Mouse (Mus musculus): ENCODE measurements at regions not wholly inside any gene's neighbourhood (a gene's known extent, or its start where the extent isn't known, plus 50 kb on each side); places are given as distances from the start of the nearest gene placed in this dataset.

DNA sequence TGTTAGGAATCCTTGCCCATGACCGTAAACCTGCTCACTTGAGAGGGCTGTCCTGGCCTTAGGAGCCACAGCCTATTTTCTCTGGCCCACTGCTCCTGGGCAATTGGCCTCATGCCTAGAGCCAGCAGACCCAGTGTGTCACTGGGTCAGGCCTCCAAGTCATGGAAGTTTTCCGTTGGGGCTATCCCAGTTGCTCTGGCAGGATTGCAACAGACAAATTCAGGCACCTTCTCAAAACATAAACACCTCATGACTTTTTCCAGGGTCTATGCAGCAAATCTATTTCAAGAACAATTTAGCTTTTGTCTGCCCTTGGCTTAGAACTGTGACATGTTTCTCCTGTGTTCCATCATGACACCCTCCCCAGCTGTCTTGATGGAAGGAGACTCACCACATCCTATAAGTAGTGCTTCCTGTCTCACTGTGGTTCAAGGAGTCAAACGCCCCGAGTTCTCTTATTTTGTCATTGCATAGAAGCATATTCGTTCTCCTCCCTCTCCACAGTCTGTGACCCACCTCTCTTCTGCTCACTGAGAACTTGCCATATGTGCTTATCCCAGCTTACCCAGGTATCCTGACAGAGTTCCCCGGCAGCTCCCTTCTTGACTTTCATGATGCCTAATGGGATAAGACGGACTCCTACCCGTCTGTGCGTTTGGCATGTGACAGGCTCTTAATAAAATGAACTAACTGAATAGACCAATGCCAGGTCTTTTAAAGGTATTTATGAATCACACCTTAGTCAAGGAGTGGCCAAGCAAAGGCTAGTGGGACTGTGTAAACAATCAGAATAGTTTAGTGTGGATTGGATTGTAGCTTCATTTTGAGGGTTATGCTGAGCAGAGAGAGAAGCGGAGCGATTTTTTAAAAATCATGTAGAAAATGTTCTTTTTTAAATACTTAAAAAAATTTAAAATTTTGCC is 108.2 kb upstream of the Serp2 start:
- no peak for DNase-seq

DNA sequence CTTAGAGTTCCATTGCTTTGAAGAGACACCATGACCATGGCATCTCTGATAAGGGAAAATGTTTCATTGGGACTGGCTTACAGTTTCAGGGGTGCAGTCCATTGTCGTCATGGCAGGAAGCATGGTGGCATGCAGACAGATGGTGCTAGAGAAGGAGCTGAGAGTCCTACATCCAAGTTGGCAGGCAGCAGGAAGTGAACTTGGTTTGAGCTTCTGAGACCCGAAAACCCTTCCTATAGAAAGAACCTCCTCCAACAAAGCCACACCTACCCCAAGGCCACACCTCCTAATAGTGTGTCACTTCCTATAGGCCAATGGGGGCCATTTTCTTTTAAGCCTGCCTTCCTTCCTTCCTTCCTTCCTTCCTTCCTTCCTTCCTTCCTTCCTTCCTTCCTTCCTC is 107.1 kb upstream of the Serp2 start:
- no peak for DNase-seq

DNA sequence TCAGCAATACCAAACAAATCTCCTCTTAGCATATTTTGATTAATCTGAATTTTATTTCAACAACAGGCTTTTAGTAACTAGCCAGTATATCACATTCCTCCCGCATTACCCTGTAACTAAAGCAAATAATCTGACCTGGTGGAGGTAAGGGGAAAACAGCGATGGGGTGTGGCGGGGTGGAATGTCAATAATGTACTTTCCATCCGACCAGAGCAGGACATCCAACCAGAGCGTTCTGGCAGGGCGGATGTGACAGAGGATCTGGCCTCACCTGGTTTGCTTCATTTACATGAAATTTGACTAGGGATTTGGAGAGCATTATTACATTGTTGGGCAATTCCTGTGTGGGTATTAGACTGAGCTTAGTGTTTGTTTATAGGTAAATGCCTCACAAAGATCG is 106.2 kb upstream of the Serp2 start:
- DNase-seq, result no peak

DNA sequence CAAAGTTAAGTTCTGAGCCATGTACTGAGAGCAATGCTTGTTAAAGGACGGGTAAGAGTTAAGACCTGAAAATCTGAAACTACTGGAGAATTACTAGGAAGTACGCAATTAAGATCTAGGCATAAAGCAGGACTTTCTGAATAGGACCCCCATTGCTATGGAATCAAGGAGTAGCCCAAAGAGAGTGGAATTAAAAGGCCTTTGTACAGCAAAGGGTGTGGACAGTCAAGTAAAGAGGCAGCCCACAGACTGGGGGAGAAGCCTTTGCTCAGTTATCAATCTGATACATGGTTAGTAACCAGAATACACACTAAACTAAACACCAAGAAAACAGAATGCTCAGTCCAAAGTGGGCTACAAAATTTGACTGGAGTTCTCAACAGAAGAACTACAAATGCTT is 104.2 kb upstream of the Serp2 start:
- DNase-seq, result no peak

DNA sequence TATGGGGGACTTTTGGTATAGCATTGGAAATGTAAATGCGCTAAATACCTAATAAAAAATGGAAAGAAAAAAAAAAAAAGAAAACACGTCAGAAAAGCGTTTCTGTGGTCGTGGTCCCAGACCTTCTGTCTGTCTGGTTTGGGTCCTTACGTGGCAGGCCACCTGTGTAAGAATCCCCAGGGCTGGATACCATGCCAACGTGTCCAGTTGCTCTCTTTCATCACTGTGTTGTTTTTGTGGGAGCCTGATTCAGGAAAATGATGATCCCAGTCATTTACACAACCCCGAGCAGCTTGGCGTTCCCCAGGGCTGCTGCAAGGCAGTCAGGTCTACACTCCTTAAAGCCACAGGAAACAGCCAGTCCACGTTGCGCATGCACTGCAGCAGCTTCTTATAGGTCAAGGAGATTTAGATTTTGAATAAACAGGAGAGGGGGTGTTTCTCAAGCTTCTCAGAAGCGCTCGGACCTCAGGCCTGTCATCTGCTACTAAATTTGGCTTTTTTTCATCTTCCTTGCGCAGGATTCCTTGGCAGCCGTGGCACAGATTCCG is 102.3 kb upstream of the Serp2 start:
- DNase-seq, result no peak

DNA sequence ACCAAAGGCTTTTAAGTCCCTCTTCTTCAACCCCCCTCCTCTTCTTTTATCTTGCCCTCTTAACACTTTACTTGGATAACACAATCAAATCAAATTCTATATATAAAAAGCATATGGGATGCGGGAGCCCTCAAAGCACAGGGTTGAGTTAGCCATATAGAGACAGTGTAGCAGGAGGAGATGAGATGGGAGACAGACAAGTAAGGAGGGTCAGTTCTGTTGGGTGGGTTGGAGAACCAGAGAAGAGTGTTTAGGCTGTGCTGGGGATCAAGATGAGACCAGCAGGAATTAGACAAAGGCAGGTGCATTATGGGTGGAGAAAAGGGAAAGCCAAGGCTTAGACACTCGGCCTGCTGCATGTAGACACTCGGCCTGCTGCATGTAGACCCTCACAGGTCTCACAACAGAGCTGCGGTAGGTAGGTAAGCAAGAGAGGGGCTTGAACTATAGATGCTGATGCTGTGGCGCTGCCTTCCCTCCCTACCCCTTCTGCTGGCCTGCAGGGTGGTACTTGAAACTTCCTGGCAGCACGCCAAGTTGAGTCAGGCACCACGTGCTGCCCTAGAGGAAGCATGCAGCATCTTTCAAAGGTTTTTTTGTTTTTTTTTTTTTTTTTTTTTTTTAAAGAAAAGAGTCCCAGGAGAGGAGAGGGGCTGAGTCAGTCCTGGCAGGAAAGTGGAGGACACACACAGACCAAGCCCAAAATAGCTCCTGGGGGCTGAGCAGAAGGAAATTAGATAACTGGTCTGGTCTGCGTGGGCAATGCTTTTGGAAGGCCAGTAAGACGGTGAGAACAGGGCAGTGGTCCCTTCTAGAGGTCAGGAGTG is 101.3 kb upstream of the Serp2 start:
- DNase-seq, result no peak

DNA sequence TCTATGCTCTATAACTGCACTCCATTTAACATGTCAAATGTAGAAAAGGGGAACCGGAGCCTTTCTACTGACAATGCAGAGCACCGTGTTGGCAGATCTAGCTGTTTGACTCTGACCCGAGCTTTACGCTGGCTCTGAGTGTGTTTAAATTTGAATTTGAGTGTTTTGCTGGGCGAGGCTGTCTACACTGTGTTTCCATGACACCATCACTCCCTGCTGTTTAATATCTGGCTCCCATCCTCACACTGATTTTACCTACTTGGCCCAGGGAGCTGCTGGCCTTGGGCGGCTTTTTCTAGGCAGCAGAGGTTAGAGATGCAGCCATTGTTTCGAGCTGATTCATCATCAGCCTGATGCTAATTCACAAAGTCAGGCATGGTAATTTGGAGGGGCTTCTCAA is 100.7 kb upstream of the Serp2 start:
- DNase-seq, result no peak

DNA sequence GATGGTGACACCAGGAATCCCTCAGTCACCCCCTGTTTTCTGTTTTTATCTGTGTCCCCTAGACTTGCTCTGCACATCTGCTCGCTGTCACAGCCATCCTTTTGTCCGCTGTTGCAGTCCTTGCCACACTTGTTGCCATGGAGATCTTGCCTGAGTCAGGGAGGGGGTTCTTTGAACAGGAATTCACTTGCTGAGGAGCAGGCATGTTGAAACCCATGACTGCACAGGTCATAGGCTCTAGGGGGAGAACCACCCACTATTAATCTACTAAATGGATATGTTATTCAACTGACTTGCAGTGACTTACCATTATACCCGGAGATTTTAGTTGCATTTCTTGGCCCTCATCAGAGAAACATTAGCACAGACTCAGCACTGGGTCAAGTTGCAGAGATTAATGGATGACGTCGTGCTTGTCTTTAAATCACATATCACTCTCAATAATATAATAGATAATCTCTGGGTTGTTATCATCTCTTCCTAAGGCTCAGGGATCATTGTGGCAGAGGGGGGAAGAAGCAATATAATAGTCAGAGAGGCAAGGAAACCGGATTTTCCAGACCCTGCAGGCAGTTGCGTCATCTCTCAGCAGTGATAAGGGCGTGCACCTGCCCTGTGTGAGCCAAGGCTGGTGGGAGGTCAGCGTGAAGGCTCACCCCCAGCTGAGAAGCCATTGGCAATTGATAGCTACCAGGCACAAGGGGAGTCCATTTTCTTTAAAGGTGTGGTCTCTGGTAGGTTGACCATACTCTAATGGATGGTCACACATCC is 95.9 kb upstream of the Serp2 start:
- DNase-seq, result no peak

DNA sequence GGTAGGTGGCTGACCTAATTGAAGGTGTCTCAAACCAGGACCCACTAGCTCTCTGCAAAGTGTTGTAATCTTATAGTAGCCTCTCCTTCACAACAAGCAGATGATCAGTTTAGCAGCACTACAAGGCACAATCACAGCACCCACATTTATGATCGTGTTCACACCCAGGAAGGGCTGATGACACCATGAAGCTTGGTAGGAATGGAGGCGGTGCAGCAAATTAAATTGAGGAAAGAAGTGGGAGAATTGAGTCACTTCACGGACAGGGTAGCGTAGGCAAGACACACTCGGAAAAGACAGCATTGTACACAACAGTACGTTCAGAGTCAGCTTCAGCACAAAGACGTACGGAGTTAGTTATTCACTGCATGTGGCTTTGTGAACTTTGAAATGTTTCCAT is 94.4 kb upstream of the Serp2 start:
- DNase-seq, result no peak

DNA sequence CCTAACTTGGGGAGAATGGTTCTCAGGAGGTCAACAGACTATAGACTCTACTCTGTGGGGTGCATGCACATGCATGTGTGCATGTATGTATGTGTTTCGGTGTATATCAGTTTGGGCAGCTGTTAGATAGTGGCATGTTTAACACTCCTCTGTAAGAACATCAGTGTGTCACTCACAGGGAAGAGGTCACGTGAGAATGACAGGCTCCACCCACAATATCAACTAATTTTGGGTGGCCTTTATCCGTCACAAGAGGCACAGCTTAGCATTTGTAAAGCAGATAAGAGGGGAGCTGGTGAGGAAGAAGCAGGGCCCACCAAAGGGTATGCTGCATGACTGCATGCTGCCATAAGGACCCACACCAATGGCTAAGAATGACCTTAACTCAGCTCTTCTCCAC is 93.2 kb upstream of the Serp2 start:
- DNase-seq, result no peak

DNA sequence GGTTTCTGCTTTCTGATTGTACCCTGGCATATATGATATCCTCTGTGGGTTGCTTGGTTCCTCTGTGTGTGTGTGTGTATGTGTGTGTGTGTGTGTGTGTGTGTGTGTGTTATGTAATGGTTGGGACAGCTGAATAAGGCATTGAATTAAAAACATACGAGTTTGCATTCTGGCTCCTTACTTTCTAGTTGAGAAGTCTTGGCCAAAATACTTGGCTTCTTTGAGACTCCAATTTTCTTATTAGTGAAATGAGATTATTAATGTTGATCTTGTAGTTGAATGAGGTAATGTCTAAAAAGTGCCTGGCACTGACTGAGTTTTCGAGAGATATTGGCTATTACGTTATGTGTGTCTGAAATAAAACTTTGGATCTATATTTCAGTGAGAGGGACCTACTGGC is 88.0 kb upstream of the Serp2 start:
- DNase-seq, result no peak

DNA sequence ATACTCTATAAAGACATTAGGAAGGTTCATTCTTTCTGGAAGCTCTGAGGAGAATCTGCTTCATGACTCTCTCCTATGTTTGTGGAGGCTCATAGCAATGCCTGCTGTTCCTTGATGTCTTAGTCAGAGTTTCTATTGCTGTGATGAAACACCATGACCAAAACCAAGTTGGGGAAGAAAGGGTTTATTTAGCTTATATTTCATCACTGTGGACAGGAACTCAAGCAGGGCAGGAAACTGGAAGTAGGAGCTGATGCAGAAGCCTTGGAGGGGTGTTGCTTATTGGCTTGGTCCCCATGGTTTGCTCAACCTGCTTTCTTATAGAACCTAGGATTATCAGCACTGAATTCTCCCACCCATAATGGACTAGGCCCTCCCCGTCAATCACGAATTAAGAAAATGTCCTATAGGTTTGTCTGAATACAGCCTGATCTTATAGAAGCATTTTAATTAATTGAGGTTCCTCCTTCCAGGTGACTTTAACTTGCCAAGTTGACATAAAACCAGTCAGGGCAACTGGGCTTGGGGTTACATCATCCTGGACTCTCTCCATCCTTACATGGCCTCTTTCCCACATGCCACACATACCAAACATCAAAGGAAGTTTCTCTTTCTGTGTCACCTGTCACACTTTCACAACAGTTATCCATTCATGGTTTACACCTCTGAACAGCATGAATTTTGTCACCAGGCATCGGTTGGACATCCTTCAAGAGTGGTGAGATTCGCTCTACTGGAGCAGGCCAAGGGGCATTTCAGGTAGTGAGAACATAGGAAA is 85.3 kb upstream of the Serp2 start:
- no peak for DNase-seq

DNA sequence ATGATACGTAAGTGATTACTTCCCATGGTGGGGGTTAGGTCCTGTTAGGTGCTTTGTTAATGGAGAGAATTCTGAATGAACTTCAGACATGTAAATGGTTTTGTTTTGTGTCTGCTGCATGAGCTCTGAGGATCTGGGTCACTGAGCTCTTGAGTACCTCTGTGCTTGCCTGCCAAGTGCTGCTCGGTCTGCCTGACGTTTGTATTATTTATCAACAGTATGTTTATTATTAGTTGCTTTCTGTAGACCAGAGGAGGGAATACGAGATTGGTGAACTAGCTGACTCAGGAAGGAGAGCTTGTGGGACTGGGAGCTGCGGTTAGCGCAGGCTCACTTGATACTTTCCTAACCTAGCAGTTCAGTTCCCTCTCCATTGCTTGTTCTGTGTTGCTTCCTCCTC is 76.5 kb upstream of the Serp2 start:
- DNase-seq, result no peak

DNA sequence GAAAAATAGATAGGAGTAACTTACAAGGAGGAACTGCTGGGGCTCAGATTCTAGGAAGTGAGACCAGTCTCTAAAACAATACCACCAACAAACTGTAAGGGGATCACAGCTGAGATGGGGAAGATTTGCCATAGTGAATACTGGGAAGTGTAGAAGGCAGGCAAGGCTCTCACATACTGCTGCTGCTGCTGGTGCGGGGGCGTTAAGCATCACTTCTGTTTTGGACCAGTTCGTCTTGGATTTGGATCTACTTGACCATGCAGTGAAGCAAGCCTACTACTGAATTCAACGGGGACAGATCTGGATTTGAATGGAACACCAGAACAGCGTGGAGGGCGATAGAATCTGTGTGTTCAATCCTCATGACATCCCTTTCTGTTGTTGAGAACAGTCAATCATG is 76.1 kb upstream of the Serp2 start:
- DNase-seq, result no peak

DNA sequence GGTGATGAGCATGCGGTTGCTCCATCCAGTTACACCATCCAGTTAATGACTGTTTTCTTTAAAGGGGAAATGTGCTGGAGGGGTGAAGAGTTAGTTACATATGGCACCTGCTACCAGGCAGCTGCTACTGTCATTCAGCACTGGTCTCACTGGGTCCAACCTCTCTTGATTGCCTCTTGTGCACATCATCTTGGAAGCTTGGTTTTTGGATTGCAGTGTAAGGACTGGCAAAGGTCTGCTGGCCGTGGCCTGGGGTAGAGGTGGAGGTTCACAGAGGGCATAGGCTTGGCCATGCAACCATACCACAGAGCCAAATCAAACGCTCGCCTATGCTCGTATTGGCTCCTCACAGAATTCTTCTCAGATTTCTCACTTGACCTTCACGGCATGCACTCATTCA is 75.1 kb upstream of the Serp2 start:
- DNase-seq, result no peak

DNA sequence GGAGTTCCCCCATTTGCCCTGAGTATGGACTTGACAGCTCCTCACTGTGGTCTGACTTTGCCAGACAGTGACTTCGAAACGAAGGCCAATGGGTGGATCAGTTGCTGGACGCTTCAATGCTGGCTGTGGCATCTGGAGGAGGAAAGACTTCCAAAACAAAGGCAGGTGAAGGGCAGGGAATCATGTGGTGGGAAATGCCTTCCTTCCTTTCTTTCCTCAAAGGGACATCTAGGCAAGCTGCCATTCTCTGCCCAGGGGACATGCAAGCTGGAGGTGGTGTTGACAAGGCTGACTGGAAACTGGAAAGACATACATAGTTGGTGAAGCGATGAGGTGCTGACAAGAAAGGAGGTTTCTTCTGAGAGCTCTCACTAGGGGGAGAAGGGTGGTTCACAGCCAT is 74.5 kb upstream of the Serp2 start:
- DNase-seq, result no peak

DNA sequence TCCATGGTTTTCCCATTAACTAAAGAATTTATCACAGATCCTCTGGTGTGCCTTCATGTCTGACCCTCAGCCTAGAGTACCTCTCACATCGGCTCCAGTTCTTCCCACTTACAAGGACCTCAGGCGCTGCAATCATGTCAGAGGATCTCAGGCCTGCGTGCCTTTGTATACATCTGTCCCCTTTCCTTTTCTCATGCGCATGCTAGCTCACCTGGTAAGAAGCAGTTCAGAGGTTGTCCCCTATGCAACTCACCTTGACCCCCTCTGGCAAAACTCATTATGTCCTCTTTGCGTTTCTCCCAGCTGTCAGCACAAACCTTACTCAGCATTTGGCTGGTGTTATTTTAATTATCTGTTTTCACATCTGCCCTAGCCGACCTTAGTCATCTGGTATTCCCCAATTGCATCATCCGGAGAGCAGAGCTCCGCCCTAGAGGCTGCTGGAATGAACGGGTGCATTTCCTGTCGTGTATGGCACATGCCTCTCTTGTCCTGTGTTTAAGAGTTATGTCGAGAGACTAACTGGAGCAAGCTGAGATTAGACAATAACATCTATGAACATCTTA is 73.3 kb upstream of the Serp2 start:
- DNase-seq, result no peak

DNA sequence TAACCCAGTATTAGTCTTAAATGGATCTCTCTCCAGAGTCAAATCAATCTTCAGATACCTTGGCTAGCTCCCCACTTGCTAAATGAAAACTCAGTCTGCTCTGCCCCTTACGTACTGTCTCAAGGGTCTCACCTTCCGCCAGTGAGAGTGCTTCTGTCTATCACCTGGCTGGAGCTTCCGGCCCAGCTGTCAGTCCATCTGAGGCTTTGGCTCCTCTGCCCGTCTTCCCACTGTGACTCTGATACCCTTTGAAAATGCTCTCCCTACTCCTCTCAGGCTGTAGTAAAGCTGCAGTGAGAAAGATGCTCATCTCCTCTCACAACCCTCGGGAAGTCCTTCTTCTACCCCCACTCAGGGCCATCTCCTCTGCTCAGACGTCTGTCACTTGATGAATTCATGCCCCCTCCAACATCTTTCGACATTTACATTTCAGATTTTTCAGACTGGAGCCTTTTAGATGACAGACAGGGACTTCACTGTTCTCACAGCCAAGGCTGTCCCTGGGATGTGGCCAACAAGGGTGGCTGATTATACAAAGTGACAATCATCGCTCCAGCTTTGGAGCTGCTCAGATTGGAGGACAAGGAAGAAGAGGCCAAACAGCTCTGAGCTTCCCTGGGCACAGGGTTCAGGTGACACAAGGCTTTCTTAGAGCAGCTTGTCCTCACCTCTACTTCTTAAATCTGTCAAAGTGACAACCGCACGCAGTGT is 71.6 kb upstream of the Serp2 start:
- no peak for DNase-seq

DNA sequence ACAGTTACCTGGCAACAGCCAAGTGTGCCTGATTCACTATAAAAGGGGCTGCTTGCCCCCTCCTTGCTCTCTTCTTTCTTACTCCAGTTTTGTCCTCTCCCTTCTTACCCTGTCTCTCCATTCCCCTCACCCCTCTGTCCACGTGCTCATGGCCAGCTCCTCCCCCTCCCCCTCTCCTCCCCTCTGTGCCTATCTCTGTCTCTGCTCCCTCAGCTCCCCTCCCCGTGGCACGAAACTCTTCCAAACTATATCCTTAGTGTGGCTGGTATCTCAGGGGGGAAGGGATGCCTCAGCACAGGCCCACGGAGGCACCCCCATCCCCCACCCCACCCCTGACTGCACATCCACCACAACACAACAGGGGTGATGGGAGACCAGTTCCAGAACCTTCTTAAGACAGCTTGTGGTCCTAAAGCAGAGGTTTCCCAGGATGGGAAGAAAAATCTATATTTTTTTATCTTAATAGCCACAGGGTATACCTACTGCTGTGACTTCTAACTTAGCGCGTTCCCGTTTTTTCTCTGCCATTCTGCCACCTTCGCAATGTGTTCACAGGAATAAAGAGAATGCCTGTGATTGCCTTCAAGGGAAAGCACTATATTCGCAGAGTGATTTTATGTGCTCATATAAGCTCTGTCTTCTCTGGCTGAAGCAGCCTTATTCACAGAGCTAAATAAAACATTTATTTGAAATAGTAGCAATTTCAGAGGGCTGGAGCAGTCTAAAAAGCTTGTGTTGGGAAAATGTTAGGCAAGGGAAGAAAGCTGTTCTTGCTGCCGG is 69.1 kb upstream of the Serp2 start:
- DNase-seq, result no peak

DNA sequence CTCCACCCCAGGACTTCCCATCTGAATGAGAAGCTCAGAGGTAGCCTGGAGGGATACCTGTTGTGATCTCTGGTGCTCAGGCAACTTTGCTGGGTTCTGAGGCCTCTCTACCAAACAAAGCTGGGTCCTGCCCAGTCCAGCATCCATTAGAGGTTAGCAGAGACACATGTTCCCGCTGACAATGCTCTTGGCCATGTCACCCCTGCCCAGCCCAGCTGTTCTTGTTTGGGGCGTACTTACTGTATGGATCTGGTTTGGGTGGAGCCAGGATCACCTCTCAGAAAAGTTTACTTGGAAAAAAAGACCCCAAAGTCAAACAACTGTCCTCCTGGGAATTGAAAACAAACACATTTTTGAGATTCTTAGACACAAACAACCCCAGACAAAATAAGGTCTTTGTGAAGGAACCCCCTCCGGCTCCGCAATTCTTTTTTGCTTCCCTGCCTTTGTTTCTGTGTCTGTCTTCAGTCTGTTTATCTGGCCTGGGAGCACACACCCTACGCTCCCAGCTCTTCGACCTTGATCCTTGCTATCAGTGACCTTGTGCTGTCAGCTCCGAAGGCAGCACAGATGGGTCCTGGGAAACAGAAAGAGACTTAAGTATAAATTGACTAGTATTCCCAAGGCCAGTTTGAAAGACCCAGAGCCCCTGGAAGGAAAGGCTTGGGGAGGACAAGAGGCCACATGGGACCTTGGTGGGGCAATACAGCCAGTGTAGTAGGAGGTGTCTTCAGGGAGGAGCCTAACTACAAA is 68.1 kb upstream of the Serp2 start:
- no peak for DNase-seq

Measured in spleen, adult 18-20 months (tissue).